Mouse (Mus musculus): ENCODE measurements around the gene Corin. TPM values are rescaled to one million over a fixed set of nuclear protein-coding genes. Genes with fewer than 3 reads are reported as not detected.

Corin gene
- total and polyA plus RNA-seq, 2 experiments from 2014 or later, result 36.8 to 102 TPM

- no peak overlapping the region for H3K27ac ChIP-seq (ENCODE audit: low read depth)
- 61% methylated on average over 2 of the region's 2 CpGs for WGBS
- peaks cover 66% of the 10 kb centered on the region for H3K36me3 ChIP-seq (replicated peaks; ENCODE audit: control insufficient read depth, insufficient read depth, low read length)
- DNase-seq (ENCODE audit: low spot score) (no peak), ATAC-seq (ENCODE audit: insufficient read depth, low read depth) (no peak)
- no peak for TF ChIP-seq CTCF (IDR thresholded peaks at IDR 0.05; ENCODE audit: low read depth)
- TF ChIP-seq EP300 (IDR thresholded peaks at IDR 0.05; ENCODE audit: low read depth), result no peak
- no peaks in the 10 kb centered on the region for H3K9me3 ChIP-seq (replicated peaks; ENCODE audit: control insufficient read depth, low read length)
- H3K27me3 ChIP-seq (ENCODE audit: control insufficient read depth, insufficient read depth, low read length), result no peaks in the 10 kb centered on the region
- no peak overlapping the region for H3K4me2 ChIP-seq (ENCODE audit: low read depth, low read length)
- no peaks in the 10 kb centered on the region for H3K4me1 ChIP-seq (ENCODE audit: control insufficient read depth, insufficient read depth)
- H3K9ac ChIP-seq (replicated peaks; ENCODE audit: low read depth, low read length), result no peak overlapping the region
- no peak overlapping the region for H3K4me3 ChIP-seq (ENCODE audit: low read depth, low read length)
Measured at GRCm38 (mm10) chr5:72282907-72283306, 221.4 kb downstream of the Corin start.

DNA sequence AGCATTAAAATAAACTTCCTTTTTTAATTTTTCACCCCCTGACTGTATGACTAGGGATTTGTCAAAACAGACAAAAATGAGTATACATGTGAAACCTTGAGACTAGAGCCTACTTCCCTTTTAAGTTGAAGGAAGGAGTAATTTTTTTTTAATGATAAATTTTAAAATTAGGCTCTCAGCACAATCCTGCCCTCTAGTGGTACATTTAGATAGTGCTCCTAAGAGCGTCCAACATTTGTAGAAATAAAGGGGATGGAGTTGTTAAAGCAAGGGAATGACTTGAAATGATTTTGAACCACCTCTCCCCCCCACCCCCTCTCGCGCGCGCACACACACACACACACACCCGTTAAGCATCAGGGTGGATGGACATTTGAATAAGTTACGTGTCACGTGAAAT, 234.6 kb downstream of the Corin start:
- peak; percentile 51 for DNase-seq (ENCODE audit: low spot score)
- Histone ChIP-seq H3K4me3 (ENCODE audit: low read depth, low read length) (no peak overlapping the region), H3K9me3 (replicated peaks; ENCODE audit: control insufficient read depth, low read length) (no peaks in the 10 kb centered on the region), H3K27ac (ENCODE audit: low read depth) (no peak overlapping the region), H3K4me2 (ENCODE audit: low read depth, low read length) (no peak overlapping the region), H3K36me3 (replicated peaks; ENCODE audit: control insufficient read depth, insufficient read depth, low read length) (peaks cover 25% of the 10 kb centered on the region), H3K4me1 (ENCODE audit: control insufficient read depth, insufficient read depth) (no peaks in the 10 kb centered on the region), H3K27me3 (ENCODE audit: control insufficient read depth, insufficient read depth, low read length) (no peaks in the 10 kb centered on the region), H3K9ac (replicated peaks; ENCODE audit: low read depth, low read length) (no peak overlapping the region)
- 46% methylated on average over 8 of the region's 8 CpGs for WGBS
- ATAC-seq (ENCODE audit: insufficient read depth, low read depth), result no peak
- TF ChIP-seq CTCF (IDR thresholded peaks at IDR 0.05; ENCODE audit: low read depth) (peak; percentile 77), EP300 (IDR thresholded peaks at IDR 0.05; ENCODE audit: low read depth) (no peak)

DNA sequence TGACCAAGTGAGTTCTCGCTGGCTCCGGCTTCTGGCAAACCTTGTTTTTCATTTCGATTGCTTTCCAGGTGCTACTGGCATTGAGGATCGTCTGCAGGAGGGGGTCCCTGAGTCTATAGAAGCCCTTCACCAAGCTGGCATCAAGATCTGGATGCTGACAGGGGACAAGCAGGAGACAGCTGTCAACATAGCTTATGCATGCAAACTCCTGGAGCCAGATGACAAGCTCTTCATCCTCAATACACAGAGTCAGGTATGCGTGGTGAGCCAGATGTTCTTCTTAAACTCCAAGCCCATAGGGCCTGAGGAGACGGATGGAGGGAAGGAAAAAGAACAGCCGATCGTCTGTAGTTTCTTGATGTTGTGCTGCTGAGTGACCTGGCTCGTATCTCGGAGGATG, 235.1 kb downstream of the Corin start:
- Histone ChIP-seq H3K9ac (replicated peaks; ENCODE audit: low read depth, low read length) (no peak overlapping the region), H3K9me3 (replicated peaks; ENCODE audit: control insufficient read depth, low read length) (no peaks in the 10 kb centered on the region), H3K4me2 (ENCODE audit: low read depth, low read length) (no peak overlapping the region), H3K4me1 (ENCODE audit: control insufficient read depth, insufficient read depth) (no peaks in the 10 kb centered on the region), H3K4me3 (ENCODE audit: low read depth, low read length) (no peak overlapping the region), H3K36me3 (replicated peaks; ENCODE audit: control insufficient read depth, insufficient read depth, low read length) (peaks cover 30% of the 10 kb centered on the region), H3K27ac (ENCODE audit: low read depth) (no peak overlapping the region), H3K27me3 (ENCODE audit: control insufficient read depth, insufficient read depth, low read length) (no peaks in the 10 kb centered on the region)
- no peak for DNase-seq (ENCODE audit: low spot score)
- 81% methylated on average over 10 of the region's 10 CpGs for WGBS
- no peak for ATAC-seq (ENCODE audit: insufficient read depth, low read depth)
- TF ChIP-seq CTCF (IDR thresholded peaks at IDR 0.05; ENCODE audit: low read depth) (no peak), EP300 (IDR thresholded peaks at IDR 0.05; ENCODE audit: low read depth) (no peak)

GRCm38 (mm10) chr5:72266955-72267535, 237.2 kb downstream of the Corin start:
- Histone ChIP-seq H3K9ac (replicated peaks; ENCODE audit: low read depth, low read length) (no peak overlapping the region), H3K36me3 (replicated peaks; ENCODE audit: control insufficient read depth, insufficient read depth, low read length) (peaks cover 33% of the 10 kb centered on the region), H3K9me3 (replicated peaks; ENCODE audit: control insufficient read depth, low read length) (no peaks in the 10 kb centered on the region), H3K27ac (ENCODE audit: low read depth) (no peak overlapping the region), H3K27me3 (ENCODE audit: control insufficient read depth, insufficient read depth, low read length) (no peaks in the 10 kb centered on the region), H3K4me2 (ENCODE audit: low read depth, low read length) (no peak overlapping the region), H3K4me3 (ENCODE audit: low read depth, low read length) (no peak overlapping the region), H3K4me1 (ENCODE audit: control insufficient read depth, insufficient read depth) (no peaks in the 10 kb centered on the region)
- 90% methylated on average over 7 of the region's 7 CpGs for WGBS
- no peak for ATAC-seq (ENCODE audit: insufficient read depth, low read depth)
- no peak for DNase-seq (ENCODE audit: low spot score)
- no peak for TF ChIP-seq CTCF (IDR thresholded peaks at IDR 0.05; ENCODE audit: low read depth)
- TF ChIP-seq EP300 (IDR thresholded peaks at IDR 0.05; ENCODE audit: low read depth), result no peak

GRCm38 (mm10) chr5:72264195-72264751, 240.0 kb downstream of the Corin start:
- WGBS, result 68% methylated on average over 15 of the region's 15 CpGs
- ATAC-seq (ENCODE audit: insufficient read depth, low read depth) (no peak), DNase-seq (ENCODE audit: low spot score) (no peak)
- H3K9ac ChIP-seq (replicated peaks; ENCODE audit: low read depth, low read length), result no peak overlapping the region
- no peaks in the 10 kb centered on the region for H3K27me3 ChIP-seq (ENCODE audit: control insufficient read depth, insufficient read depth, low read length)
- no peak overlapping the region for H3K4me2 ChIP-seq (ENCODE audit: low read depth, low read length)
- H3K4me3 ChIP-seq (ENCODE audit: low read depth, low read length), result no peak overlapping the region
- H3K36me3 ChIP-seq (replicated peaks; ENCODE audit: control insufficient read depth, insufficient read depth, low read length), result peaks cover 38% of the 10 kb centered on the region
- no peak overlapping the region for H3K27ac ChIP-seq (ENCODE audit: low read depth)
- TF ChIP-seq CTCF (IDR thresholded peaks at IDR 0.05; ENCODE audit: low read depth) (no peak), EP300 (IDR thresholded peaks at IDR 0.05; ENCODE audit: low read depth) (no peak)
- H3K9me3 ChIP-seq (replicated peaks; ENCODE audit: control insufficient read depth, low read length), result no peaks in the 10 kb centered on the region
- H3K4me1 ChIP-seq (ENCODE audit: control insufficient read depth, insufficient read depth), result no peaks in the 10 kb centered on the region

All from heart, postnatal 0 days (tissue).